Mouse (Mus musculus): Measurements from ENCODE around the gene Cd27. TPM values are rescaled to one million over a fixed set of nuclear protein-coding genes. Genes with fewer than 3 reads are reported as not detected.
"Not testable (repeated sequence)": the region's sequence is repeated elsewhere in the genome, so short reads cannot be mapped to it uniquely, and the experiment has no call there.

The Cd27 gene
- 1.3 and 2.3 TPM in 2 replicates for polyA plus RNA-seq (2015; fragmentation: Nextera tagmentation; extraction: Ambion mirVana)

GRCm38 (mm10) chr6:125236782-125237181, at the start of gene Cd27:
TSS of gene Cd27 (minus strand) at chr6:125237010.
- Histone ChIP-seq H3K9me3 (no peaks in the 10 kb centered on the region), H3K27me3 (no peaks in the 10 kb centered on the region), H3K4me1 (peaks cover 3% of the 10 kb centered on the region), H3K4me2 (replicated peaks) (no peak within 1 kb of the TSS), H3K9ac (replicated peaks) (no peak within 1 kb of the TSS), H3K27ac (replicated peaks) (no peak within 1 kb of the TSS), H3K4me3 (no peak within 1 kb of the TSS), H3K36me3 (no peaks in the 10 kb centered on the region)
- ATAC-seq (replicated peaks): no peak
- 25% methylated on average over 6 of the region's 6 CpGs for whole genome bisulfite sequencing

- no peak within 1 kb of the TSS for H3K4me3 ChIP-seq
- no peak within 1 kb of the TSS for H3K9ac ChIP-seq (replicated peaks)
- no peaks in the 10 kb centered on the region for H3K27me3 ChIP-seq
- no peaks in the 10 kb centered on the region for H3K9me3 ChIP-seq
- H3K4me2 ChIP-seq (replicated peaks): no peak within 1 kb of the TSS
- no peak for ATAC-seq (replicated peaks)
- WGBS: 96% methylated on average over 21 of the region's 22 CpGs
- H3K27ac ChIP-seq (replicated peaks): no peak within 1 kb of the TSS
- 0 out of 2 replicates have a peak, but pooled peaks cover 4% of the 10 kb centered on the region for H3K4me1 ChIP-seq
- no peaks in the 10 kb centered on the region for H3K36me3 ChIP-seq
These were observed 49.1 kb upstream of the Cd27 start, which contains the start of gene Tuba3a for GRCm38 (mm10) chr6:125285890-125286289. TSS of gene Tuba3a (minus strand) at chr6:125286042.

GRCm38 (mm10) chr6:125284751-125285150, 47.9 kb upstream of the Cd27 start:
- H3K9ac ChIP-seq (replicated peaks): no peak overlapping the region
- H3K4me3 ChIP-seq: no peak overlapping the region
- H3K36me3 ChIP-seq: no peaks in the 10 kb centered on the region
- WGBS: 88% methylated on average over 7 of the region's 7 CpGs
- H3K27me3 ChIP-seq: no peaks in the 10 kb centered on the region
- no peaks in the 10 kb centered on the region for H3K9me3 ChIP-seq
- no peak overlapping the region for H3K27ac ChIP-seq (replicated peaks)
- no peak for ATAC-seq (replicated peaks)
- H3K4me1 ChIP-seq: 0 out of 2 replicates have a peak, but pooled peaks cover 4% of the 10 kb centered on the region
- no peak overlapping the region for H3K4me2 ChIP-seq (replicated peaks)

- Histone ChIP-seq H3K4me2 (replicated peaks) (no peak overlapping the region), H3K4me3 (no peak overlapping the region), H3K27me3 (no peaks in the 10 kb centered on the region), H3K36me3 (no peaks in the 10 kb centered on the region), H3K27ac (replicated peaks) (no peak overlapping the region), H3K4me1 (0 out of 2 replicates have a peak, but pooled peaks cover 4% of the 10 kb centered on the region), H3K9ac (replicated peaks) (no peak overlapping the region), H3K9me3 (no peaks in the 10 kb centered on the region)
- no peak for ATAC-seq (replicated peaks)
- WGBS: 49% methylated on average over 8 of the region's 8 CpGs
These were observed 47.4 kb upstream of the Cd27 start for GRCm38 (mm10) chr6:125284250-125284649.

GRCm38 (mm10) chr6:125282721-125283120, 45.9 kb upstream of the Cd27 start:
- not testable (repeated sequence) for H3K27me3 ChIP-seq; H3K9me3 ChIP-seq; H3K4me3 ChIP-seq; H3K4me2 ChIP-seq (replicated peaks); ATAC-seq (replicated peaks); H3K9ac ChIP-seq (replicated peaks); H3K36me3 ChIP-seq; H3K4me1 ChIP-seq; H3K27ac ChIP-seq (replicated peaks)
- WGBS: 84% methylated on average over 13 of the region's 13 CpGs

GRCm38 (mm10) chr6:125279729-125280128, 42.9 kb upstream of the Cd27 start:
- no peak overlapping the region for H3K4me2 ChIP-seq (replicated peaks)
- H3K36me3 ChIP-seq: no peaks in the 10 kb centered on the region
- WGBS: 62% methylated on average over 8 of the region's 8 CpGs
- H3K4me3 ChIP-seq: no peak overlapping the region
- no peak overlapping the region for H3K27ac ChIP-seq (replicated peaks)
- H3K4me1 ChIP-seq: no peaks in the 10 kb centered on the region
- no peak overlapping the region for H3K9ac ChIP-seq (replicated peaks)
- ATAC-seq (replicated peaks): no peak
- no peaks in the 10 kb centered on the region for H3K27me3 ChIP-seq
- H3K9me3 ChIP-seq: no peaks in the 10 kb centered on the region

- Histone ChIP-seq H3K36me3 (no peaks in the 10 kb centered on the region), H3K9me3 (no peaks in the 10 kb centered on the region), H3K4me1 (peaks cover 4% of the 10 kb centered on the region), H3K27me3 (no peaks in the 10 kb centered on the region), H3K4me3 (no peak overlapping the region), H3K4me2 (replicated peaks) (no peak overlapping the region), H3K9ac (replicated peaks) (no peak overlapping the region), H3K27ac (replicated peaks) (no peak overlapping the region)
- WGBS: 59% methylated on average over 15 of the region's 15 CpGs
- no peak for ATAC-seq (replicated peaks)
These were observed 38.2 kb upstream of the Cd27 start for GRCm38 (mm10) chr6:125274841-125275563.

- 81% methylated on average over 10 of the region's 10 CpGs for WGBS
- Histone ChIP-seq H3K4me1 (peaks cover 4% of the 10 kb centered on the region), H3K4me2 (replicated peaks) (no peak overlapping the region), H3K9me3 (no peaks in the 10 kb centered on the region), H3K9ac (replicated peaks) (no peak overlapping the region), H3K27me3 (no peaks in the 10 kb centered on the region), H3K36me3 (no peaks in the 10 kb centered on the region), H3K27ac (replicated peaks) (no peak overlapping the region), H3K4me3 (no peak overlapping the region)
- no peak for ATAC-seq (replicated peaks)
These were observed 35.5 kb upstream of the Cd27 start for GRCm38 (mm10) chr6:125272228-125272785.

- Histone ChIP-seq H3K4me3 (peak overlapping the region; percentile 20; the same call in 1 of the 2 replicates), H3K9me3 (no peaks in the 10 kb centered on the region), H3K27me3 (no peaks in the 10 kb centered on the region), H3K27ac (replicated peaks) (no peak overlapping the region), H3K9ac (replicated peaks) (no peak overlapping the region; the same call in 1 of the 2 replicates), H3K4me1 (peaks cover 4% of the 10 kb centered on the region), H3K36me3 (no peaks in the 10 kb centered on the region), H3K4me2 (replicated peaks) (peak overlapping the region; percentile 38)
- peak; percentile 92 for ATAC-seq (replicated peaks)
- WGBS: 17% methylated on average over 17 of the region's 17 CpGs
These were observed 34.8 kb upstream of the Cd27 start for GRCm38 (mm10) chr6:125271455-125272227.

- Histone ChIP-seq H3K4me2 (replicated peaks) (no peak overlapping the region), H3K9ac (replicated peaks) (no peak overlapping the region), H3K4me3 (no peak overlapping the region), H3K36me3 (no peaks in the 10 kb centered on the region), H3K9me3 (no peaks in the 10 kb centered on the region), H3K27me3 (no peaks in the 10 kb centered on the region), H3K4me1 (peaks cover 4% of the 10 kb centered on the region), H3K27ac (replicated peaks) (no peak overlapping the region)
- ATAC-seq (replicated peaks): no peak
- 56% methylated on average over 6 of the region's 6 CpGs for WGBS
These were observed 32.0 kb upstream of the Cd27 start for GRCm38 (mm10) chr6:125268799-125269198.

- Histone ChIP-seq H3K4me3 (no peak overlapping the region), H3K27me3 (no peaks in the 10 kb centered on the region), H3K9me3 (no peaks in the 10 kb centered on the region), H3K36me3 (no peaks in the 10 kb centered on the region), H3K4me1 (peaks cover 4% of the 10 kb centered on the region), H3K9ac (replicated peaks) (no peak overlapping the region), H3K4me2 (replicated peaks) (no peak overlapping the region), H3K27ac (replicated peaks) (no peak overlapping the region)
- no peak for ATAC-seq (replicated peaks)
- WGBS: 89% methylated on average over 3 of the region's 3 CpGs
These were observed 30.7 kb upstream of the Cd27 start for GRCm38 (mm10) chr6:125267469-125267868.

GRCm38 (mm10) chr6:125266600-125266999, 29.8 kb upstream of the Cd27 start:
- not testable (repeated sequence) for H3K9ac ChIP-seq (replicated peaks)

More at GRCm38 (mm10) chr6:125266600-125266999, 29.8 kb upstream of the Cd27 start:
- not testable (repeated sequence) for H3K4me3 ChIP-seq; H3K9me3 ChIP-seq; H3K27ac ChIP-seq (replicated peaks); H3K36me3 ChIP-seq; ATAC-seq (replicated peaks); H3K4me2 ChIP-seq (replicated peaks); H3K27me3 ChIP-seq; H3K4me1 ChIP-seq
- 66% methylated on average over 6 of the region's 6 CpGs for WGBS
